Comparison of ENCODE assay signal across 7 mouse cellular contexts in genomic region chr12:21111116-21111475, GRCm38 (mm10).
DNase-seq lines count a peak whose midpoint lies in the region; ATAC-seq and TF ChIP-seq lines count a peak whose summit lies in the region.
"Not testable (repeated sequence)": the region's sequence is repeated elsewhere in the genome, so short reads cannot be mapped to it uniquely, and the experiment has no call there.

No protein-coding gene starts in this region.

- TF ChIP-seq EP300 in lung, postnatal 0 days (IDR thresholded peaks at IDR 0.05) = not testable (repeated sequence)

- peak overlapping the region; percentile 88; the same call in 1 of the 2 replicates for H3K9ac ChIP-seq in limb, embryonic 12.5 days (replicated peaks)
- H3K9ac ChIP-seq in lung, postnatal 0 days (replicated peaks; ENCODE audit: low read depth) = not testable (repeated sequence)
- H3K9ac ChIP-seq in neural tube, embryonic 12.5 days = peak overlapping the region; percentile 94

- H3K27ac ChIP-seq in embryonic fibroblast, embryonic 13.5 days (ENCODE audit: insufficient read depth, low read length) = not testable (repeated sequence)
- H3K27ac ChIP-seq in heart, embryonic 10.5 days = peak overlapping the region; percentile 91
- peak overlapping the region; percentile 93 for H3K27ac ChIP-seq in limb, embryonic 12.5 days
- 0 out of 2 replicates have a peak overlapping the region, but pooled peaks have one; percentile 32 for H3K27ac ChIP-seq in lung, postnatal 0 days (ENCODE audit: low read length)
- peak overlapping the region; percentile 87; the same call in 1 of the 2 replicates for H3K27ac ChIP-seq in neural tube, embryonic 12.5 days

- WGBS in heart, embryonic 10.5 days = 3% methylated on average over 8 of the region's 8 CpGs
- 4% methylated on average over 8 of the region's 8 CpGs for WGBS in limb, embryonic 12.5 days
- WGBS in lung, postnatal 0 days = 4% methylated on average over 7 of the region's 8 CpGs
- 5% methylated on average over 8 of the region's 8 CpGs for WGBS in neural tube, embryonic 12.5 days

- peak overlapping the region; percentile 35 for H3K4me3 ChIP-seq in embryonic fibroblast, embryonic 13.5 days (ENCODE audit: insufficient read depth, low read length)
- H3K4me3 ChIP-seq in heart, embryonic 10.5 days = peak overlapping the region; percentile 87
- peak overlapping the region; percentile 84 for H3K4me3 ChIP-seq in limb, embryonic 12.5 days (replicated peaks)
- peak overlapping the region; percentile 65 for H3K4me3 ChIP-seq in lung, postnatal 0 days (ENCODE audit: low read depth, low read length)
- peak overlapping the region; percentile 89 for H3K4me3 ChIP-seq in neural tube, embryonic 12.5 days

- not testable (repeated sequence) for H3K27me3 ChIP-seq in heart, embryonic 10.5 days (ENCODE audit: insufficient read depth, poor library complexity, severe bottlenecking); limb, embryonic 12.5 days; lung, postnatal 0 days (replicated peaks; ENCODE audit: insufficient read depth, low read length); neural tube, embryonic 12.5 days (replicated peaks)

- not testable (repeated sequence) for TF ChIP-seq POLR2A in embryonic fibroblast, embryonic 13.5 days (IDR thresholded peaks at IDR 0.05; ENCODE audit: low read depth, low read length)

- not testable (repeated sequence) for H3K9me3 ChIP-seq in heart, embryonic 10.5 days; limb, embryonic 12.5 days; lung, postnatal 0 days (ENCODE audit: low read length); neural tube, embryonic 12.5 days

- DNase-seq in heart, embryonic 10.5 days (ENCODE audit: low spot score); lung, postnatal 0 days (ENCODE audit: low spot score): not testable (repeated sequence)
- peak; percentile 51 for DNase-seq in induced T-regulatory cell, adult 2 months (ENCODE audit: low read depth)

- not testable (repeated sequence) for TF ChIP-seq CTCF in embryonic fibroblast, embryonic 13.5 days (IDR thresholded peaks at IDR 0.05; ENCODE audit: borderline replicate concordance, insufficient read depth, low read length)
- TF ChIP-seq CTCF in lung, postnatal 0 days (IDR thresholded peaks at IDR 0.05) = peak; percentile 68

- H3K36me3 ChIP-seq in heart, embryonic 10.5 days; limb, embryonic 12.5 days; lung, postnatal 0 days (ENCODE audit: insufficient read depth, low read length); neural tube, embryonic 12.5 days: not testable (repeated sequence)

- not testable (repeated sequence) for H3K4me1 ChIP-seq in embryonic fibroblast, embryonic 13.5 days (ENCODE audit: control insufficient read depth, insufficient read depth, low read length); heart, embryonic 10.5 days; limb, embryonic 12.5 days (replicated peaks); lung, postnatal 0 days (ENCODE audit: insufficient read depth, low read depth, low read length); neural tube, embryonic 12.5 days

- peak overlapping the region; percentile 69 for H3K4me2 ChIP-seq in limb, embryonic 12.5 days
- H3K4me2 ChIP-seq in lung, postnatal 0 days (replicated peaks; ENCODE audit: low read depth, low read length) = peak overlapping the region; percentile 80
- peak overlapping the region; percentile 68 for H3K4me2 ChIP-seq in neural tube, embryonic 12.5 days (replicated peaks)

- peak; percentile 62 for ATAC-seq in activated CD4-positive, CD25-positive, alpha-beta regulatory T cell, adult 4 months
- peak; percentile 83 for ATAC-seq in limb, embryonic 12.5 days (ENCODE audit: insufficient number of reproducible peaks, insufficient read depth, low FRiP score, low TSS enrichment, low read depth)
- peak; percentile 70 for ATAC-seq in lung, postnatal 0 days
- ATAC-seq in neural tube, embryonic 12.5 days (ENCODE audit: low FRiP score, low read depth) = peak; percentile 80

Comparison
In these comparisons a context has a peak if more than half of its experiments do, and no peak if none do; other contexts are left out.
1. H3K4me3 ChIP-seq: peak in every context shown above with its lines; median percentile 89 in neural tube, embryonic 12.5 days; 87 in heart, embryonic 10.5 days; 84 in limb, embryonic 12.5 days; 65 in lung, postnatal 0 days; 35 in embryonic fibroblast, embryonic 13.5 days.